Mouse (Mus musculus): Measurements from ENCODE around the gene Eefsec. TPM values are rescaled to one million over a fixed set of nuclear protein-coding genes. Genes with fewer than 3 reads are reported as not detected.

The Eefsec gene
- polyA plus RNA-seq, 1 experiment from 2014 or later = 19.2 TPM

DNA sequence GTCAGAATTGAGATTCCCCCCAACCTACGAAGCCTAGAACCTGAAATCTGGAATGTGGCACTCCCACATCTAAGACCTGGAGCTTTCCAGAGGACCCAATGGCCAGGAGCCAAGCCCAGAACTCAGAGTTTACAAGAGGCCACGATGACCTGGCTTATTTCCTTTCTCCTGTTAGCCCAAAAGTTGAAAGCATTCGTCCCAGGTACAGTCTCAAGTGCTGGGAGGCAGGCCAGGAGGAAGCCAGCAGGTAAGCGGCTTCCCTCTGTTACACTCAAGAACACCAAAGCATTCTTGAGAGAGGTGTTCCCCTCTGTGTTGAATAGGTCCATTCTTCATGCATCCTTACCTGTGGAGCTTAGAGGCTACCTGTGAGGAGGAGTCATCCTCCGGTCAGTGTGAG lies 236.9 kb downstream of the Eefsec start:
- Histone ChIP-seq H3K4me1 (ENCODE audit: control insufficient read depth in 2 of 2, insufficient read depth in 2 of 2, low read length in 2 of 2) (peaks cover 0 to under 1% of the 10 kb centered on the region in 2 experiments; a peak in 1 of 4 replicates), H3K36me3 (ENCODE audit: control insufficient read depth, insufficient read depth, low read length) (no peaks in the 10 kb centered on the region), H3K9ac (ENCODE audit: low read length) (no peak overlapping the region), H3K27me3 (ENCODE audit: control insufficient read depth, insufficient read depth, low read length) (peaks cover 44% of the 10 kb centered on the region), H3K4me3 (ENCODE audit: control insufficient read depth in 1 of 2, insufficient read depth in 1 of 2, low read depth in 1 of 2, low read length in 2 of 2) (no peak overlapping the region), H3K4me2 (ENCODE audit: low read length) (no peak overlapping the region), H3K27ac (replicated peaks in 1 of 2; ENCODE audit: control insufficient read depth in 1 of 2, insufficient read depth in 1 of 2, low read depth in 2 of 2, low read length in 2 of 2) (no peak overlapping the region), H3K9me3 (ENCODE audit: control insufficient read depth, low read length) (no peaks in the 10 kb centered on the region)
- WGBS = 75% methylated on average over 5 of the region's 5 CpGs
- no peak for ATAC-seq (ENCODE audit: insufficient number of reproducible peaks, insufficient read depth, low FRiP score, low read depth)

DNA sequence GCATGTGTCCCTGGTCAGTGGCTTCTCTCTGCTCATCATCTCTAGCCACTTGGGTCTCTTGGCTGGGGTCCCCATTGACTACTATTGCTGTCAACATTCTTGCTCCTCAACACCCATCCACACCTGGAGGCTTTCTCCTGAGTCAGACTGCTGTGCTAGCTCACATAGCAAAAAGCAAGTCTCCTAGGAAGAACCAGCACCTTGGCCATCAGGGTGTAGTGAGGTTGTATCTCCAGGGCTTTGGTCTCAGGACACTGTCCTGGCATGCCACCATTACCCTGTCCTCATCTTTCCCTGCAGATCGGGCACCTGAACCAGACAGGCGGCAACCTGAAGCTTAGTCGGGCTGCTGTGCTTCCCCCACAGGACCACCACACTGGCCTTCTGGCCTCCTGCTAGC lies 238.0 kb downstream of the Eefsec start:
- 85% methylated on average over 3 of the region's 3 CpGs for WGBS
- H3K36me3 ChIP-seq (ENCODE audit: control insufficient read depth, insufficient read depth, low read length) = 0 out of 2 replicates have a peak, but pooled peaks cover 3% of the 10 kb centered on the region
- no peaks in the 10 kb centered on the region for H3K9me3 ChIP-seq (ENCODE audit: control insufficient read depth, low read length)
- H3K27ac ChIP-seq (replicated peaks in 1 of 2; ENCODE audit: control insufficient read depth in 1 of 2, insufficient read depth in 1 of 2, low read depth in 2 of 2, low read length in 2 of 2) = no peak overlapping the region
- no peak overlapping the region for H3K4me3 ChIP-seq (ENCODE audit: control insufficient read depth in 1 of 2, insufficient read depth in 1 of 2, low read depth in 1 of 2, low read length in 2 of 2)
- H3K4me1 ChIP-seq (ENCODE audit: control insufficient read depth in 2 of 2, insufficient read depth in 2 of 2, low read length in 2 of 2) = peaks cover 4% of the 10 kb centered on the region in 2 experiments; a peak in 3 of 4 replicates
- ATAC-seq (ENCODE audit: insufficient number of reproducible peaks, insufficient read depth, low FRiP score, low read depth) = no peak
- H3K4me2 ChIP-seq (ENCODE audit: low read length) = no peak overlapping the region
- peaks cover 55% of the 10 kb centered on the region for H3K27me3 ChIP-seq (ENCODE audit: control insufficient read depth, insufficient read depth, low read length)
- H3K9ac ChIP-seq (ENCODE audit: low read length) = no peak overlapping the region

DNA sequence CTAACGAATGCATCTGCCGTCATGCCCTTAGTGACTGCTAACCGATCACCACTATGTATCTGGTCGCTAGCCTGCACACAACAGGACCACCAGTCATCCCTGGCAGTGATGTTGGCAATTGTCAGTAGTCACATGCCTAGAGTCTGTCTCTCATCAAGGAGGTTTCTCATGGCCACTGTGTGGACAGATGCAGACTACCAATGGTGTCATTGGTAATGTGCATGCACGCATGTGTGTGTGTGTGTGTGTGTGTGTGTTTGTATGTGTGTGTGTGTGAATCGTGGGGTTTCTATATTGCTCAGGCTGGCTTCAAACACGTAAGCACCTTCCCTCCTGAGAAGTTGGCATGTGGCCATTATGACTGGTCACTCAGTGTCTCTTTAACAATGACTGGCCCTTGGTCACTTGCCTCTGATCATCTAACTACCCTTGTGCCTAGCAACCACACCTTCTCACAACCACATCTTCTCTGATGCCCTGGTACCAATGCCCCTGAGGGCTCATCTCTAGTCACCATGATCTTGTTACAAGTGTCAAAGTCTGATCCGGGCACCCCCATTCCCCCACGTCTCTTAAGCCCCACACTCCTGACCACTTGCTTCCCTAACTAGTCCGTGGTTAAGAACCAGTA lies 238.8 kb downstream of the Eefsec start:
- H3K4me1 ChIP-seq (ENCODE audit: control insufficient read depth in 2 of 2, insufficient read depth in 2 of 2, low read length in 2 of 2) = peaks cover 4% of the 10 kb centered on the region in 2 experiments; a peak in 3 of 4 replicates
- H3K4me3 ChIP-seq (ENCODE audit: control insufficient read depth in 1 of 2, insufficient read depth in 1 of 2, low read depth in 1 of 2, low read length in 2 of 2) = no peak overlapping the region
- no peak overlapping the region for H3K27ac ChIP-seq (replicated peaks in 1 of 2; ENCODE audit: control insufficient read depth in 1 of 2, insufficient read depth in 1 of 2, low read depth in 2 of 2, low read length in 2 of 2)
- no peak for ATAC-seq (ENCODE audit: insufficient number of reproducible peaks, insufficient read depth, low FRiP score, low read depth)
- no peak overlapping the region for H3K9ac ChIP-seq (ENCODE audit: low read length)
- 76% methylated on average over 10 of the region's 10 CpGs for WGBS
- peaks cover 57% of the 10 kb centered on the region for H3K27me3 ChIP-seq (ENCODE audit: control insufficient read depth, insufficient read depth, low read length)
- H3K4me2 ChIP-seq (ENCODE audit: low read length) = no peak overlapping the region
- 0 out of 2 replicates have a peak, but pooled peaks cover 3% of the 10 kb centered on the region for H3K36me3 ChIP-seq (ENCODE audit: control insufficient read depth, insufficient read depth, low read length)
- no peaks in the 10 kb centered on the region for H3K9me3 ChIP-seq (ENCODE audit: control insufficient read depth, low read length)

Other genes with a start within 250 kb of the Eefsec start
- not detected in 2 replicates for gene Dnajb8, start 224.3 kb downstream of the Eefsec start, polyA plus RNA-seq (2014; fragmentation: Nextera tagmentation; extraction: Ambion mirVana)
- gene Ruvbl1, start 18.9 kb upstream of the Eefsec start, polyA plus RNA-seq (2014; fragmentation: Nextera tagmentation; extraction: Ambion mirVana) = 68.9 and 72.2 TPM in 2 replicates
- gene Sec61a1, start 72.4 kb upstream of the Eefsec start, polyA plus RNA-seq (2014; fragmentation: Nextera tagmentation; extraction: Ambion mirVana) = 161 and 166 TPM in 2 replicates
- 22.8 and 26.7 TPM in 2 replicates for gene Kbtbd12, start 191.4 kb upstream of the Eefsec start, polyA plus RNA-seq (2014; fragmentation: Nextera tagmentation; extraction: Ambion mirVana)